Mouse (Mus musculus) heart, embryonic 14.5 days (tissue): ENCODE results near the gene Rtl6. TPM values are rescaled to one million over a fixed set of nuclear protein-coding genes. Genes with fewer than 3 reads are reported as not detected.

Experiments
- ATAC-seq: fragments of 200-750 bp; cut with Nextera tagmentation; 2 replicates; pipeline ENCODE4 v1.8.0; 2017; ENCODE audit warnings: low read depth, moderate TSS enrichment; ENCODE audit not compliant: insufficient number of reproducible peaks, insufficient read depth, low FRiP score
- H3K27ac ChIP-seq, 2 experiments: fragments of 200-500 bp in 1 of 2; fragments of 300-500 bp in 1 of 2; sonication (generic) in 1 of 2; replicated peaks in 1 of 2; 2 replicates each; pipeline ENCODE4 v1.5.1; 2012 to 2014; ENCODE audit warnings: low read depth in 2 of 2, low read length in 2 of 2, control low read depth in 1 of 2, mild to moderate bottlenecking in 1 of 2, mixed read lengths in 1 of 2; ENCODE audit not compliant: control insufficient read depth in 1 of 2, insufficient read depth in 1 of 2
- H3K27me3 ChIP-seq: fragments of 300-500 bp; sonication (generic); 2 replicates; pipeline ENCODE4 v1.6.1; 2014; ENCODE audit warnings: mild to moderate bottlenecking, low read length, control low read depth; ENCODE audit not compliant: control insufficient read depth, insufficient read depth
- H3K36me3 ChIP-seq: fragments of 300-500 bp; sonication (generic); 2 replicates; pipeline ENCODE4 v1.6.1; 2014; ENCODE audit warnings: mild to moderate bottlenecking, control low read depth, low read length, mixed read lengths; ENCODE audit not compliant: control insufficient read depth, insufficient read depth
- H3K4me1 ChIP-seq, 2 experiments: fragments of 200-500 bp in 1 of 2; fragments of 300-500 bp in 1 of 2; sonication (generic) in 1 of 2; 2 replicates each; pipeline ENCODE4 v1.6.1; 2012 to 2014; ENCODE audit warnings: low read length in 2 of 2, control low read depth in 1 of 2, mixed read lengths in 1 of 2; ENCODE audit not compliant: control insufficient read depth in 2 of 2, insufficient read depth in 2 of 2
- H3K4me2 ChIP-seq: fragments of 300-500 bp; sonication (generic); 2 replicates; pipeline ENCODE4 v1.6.1; 2014; ENCODE audit warnings: mild to moderate bottlenecking, low read length
- H3K4me3 ChIP-seq, 2 experiments: fragments of 200-500 bp in 1 of 2; fragments of 300-500 bp in 1 of 2; sonication (generic) in 1 of 2; 2 replicates each; pipeline ENCODE4 v1.5.1; 2012 to 2014; ENCODE audit warnings: low read length in 2 of 2, mild to moderate bottlenecking in 2 of 2, control low read depth in 1 of 2, low read depth in 1 of 2, moderate library complexity in 1 of 2; ENCODE audit not compliant: control insufficient read depth in 1 of 2, insufficient read depth in 1 of 2
- H3K9ac ChIP-seq: fragments of 300-500 bp; sonication (generic); 2 replicates; pipeline ENCODE4 v1.6.1; 2014; ENCODE audit warnings: mild to moderate bottlenecking, low read length
- H3K9me3 ChIP-seq: fragments of 300-500 bp; sonication (generic); 2 replicates; pipeline ENCODE4 v1.6.1; 2016; ENCODE audit warnings: low read length, control low read depth; ENCODE audit not compliant: control insufficient read depth
- WGBS: fragments of 180-500 bp; shearing (Covaris S2); extraction: QIAGEN DNeasy Blood & Tissue Kit; methylation state at CpG from one replicate; pipeline ENCODE4 v1.1.7; 2014; 5-methylcytosine and 5-hydroxymethylcytosine counted together
- polyA plus RNA-seq: library from polyadenylated mRNA; unstranded; fragments of >200 nt; fragmentation: Nextera tagmentation; extraction: Ambion mirVana; gene quantifications from 2 replicates; pipeline ENCODE4 v1.2.1, GENCODE M21; 2014

The Rtl6 gene
- polyA plus RNA-seq, 1 experiment from 2014 or later, result 6.1 TPM

DNA sequence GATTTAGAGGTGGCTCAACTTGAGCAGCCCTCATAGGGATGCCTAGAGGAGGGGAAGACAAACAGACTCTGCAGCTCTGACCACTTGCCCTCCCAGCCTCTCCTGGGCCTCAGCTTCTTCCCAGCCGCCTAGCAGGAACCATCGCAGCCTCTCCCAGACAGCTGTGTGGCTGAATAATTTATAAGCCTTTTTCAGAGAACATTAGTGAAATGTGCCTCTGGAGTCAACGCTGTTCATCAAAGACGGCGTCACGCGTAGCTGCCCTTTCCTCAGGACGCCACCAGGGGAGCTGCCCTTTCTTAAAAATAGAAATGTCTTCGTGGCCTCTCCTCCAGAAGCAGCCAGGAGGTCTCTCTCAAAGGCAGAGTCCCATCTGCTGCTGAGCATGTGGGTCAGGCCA is 35.9 kb upstream of the Rtl6 start:
- Histone ChIP-seq H3K4me3 (no peak overlapping the region), H3K27me3 (no peaks in the 10 kb centered on the region), H3K36me3 (no peaks in the 10 kb centered on the region), H3K4me1 (peaks cover 7 to 8% of the 10 kb centered on the region in 2 experiments; a peak in 2 of 4 replicates), H3K27ac (no peak overlapping the region), H3K9me3 (no peaks in the 10 kb centered on the region), H3K9ac (no peak overlapping the region), H3K4me2 (no peak overlapping the region)
- ATAC-seq, result no peak
- 58% methylated on average over 9 of the region's 9 CpGs for WGBS

DNA sequence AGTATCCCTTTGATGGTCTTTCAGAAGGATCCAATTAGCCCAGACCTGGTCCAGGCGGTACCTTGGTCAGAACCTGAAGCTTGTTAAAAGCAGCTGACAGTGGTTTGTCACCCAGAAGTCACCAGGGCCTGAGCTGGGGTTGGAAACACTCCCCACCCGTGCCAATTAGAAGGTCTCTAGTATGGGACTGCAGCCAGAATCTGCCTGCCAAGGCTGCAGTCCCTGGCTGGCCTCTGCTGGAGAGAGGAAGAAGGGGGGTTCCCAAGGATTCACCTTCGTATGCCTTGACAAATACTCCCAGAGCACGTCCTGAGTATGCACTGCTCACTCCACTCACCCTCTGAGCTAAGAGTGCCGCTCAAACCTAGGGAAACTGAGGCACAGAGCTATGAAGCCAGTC is 34.6 kb upstream of the Rtl6 start:
- no peaks in the 10 kb centered on the region for H3K36me3 ChIP-seq
- H3K27me3 ChIP-seq, result no peaks in the 10 kb centered on the region
- H3K27ac ChIP-seq, result no peak overlapping the region
- 57% methylated on average over 5 of the region's 5 CpGs for WGBS
- ATAC-seq, result no peak
- no peaks in the 10 kb centered on the region for H3K9me3 ChIP-seq
- no peak overlapping the region for H3K4me3 ChIP-seq
- no peak overlapping the region for H3K9ac ChIP-seq
- H3K4me1 ChIP-seq, result peaks cover 7 to 14% of the 10 kb centered on the region in 2 experiments; a peak in 2 of 4 replicates
- no peak overlapping the region for H3K4me2 ChIP-seq

DNA sequence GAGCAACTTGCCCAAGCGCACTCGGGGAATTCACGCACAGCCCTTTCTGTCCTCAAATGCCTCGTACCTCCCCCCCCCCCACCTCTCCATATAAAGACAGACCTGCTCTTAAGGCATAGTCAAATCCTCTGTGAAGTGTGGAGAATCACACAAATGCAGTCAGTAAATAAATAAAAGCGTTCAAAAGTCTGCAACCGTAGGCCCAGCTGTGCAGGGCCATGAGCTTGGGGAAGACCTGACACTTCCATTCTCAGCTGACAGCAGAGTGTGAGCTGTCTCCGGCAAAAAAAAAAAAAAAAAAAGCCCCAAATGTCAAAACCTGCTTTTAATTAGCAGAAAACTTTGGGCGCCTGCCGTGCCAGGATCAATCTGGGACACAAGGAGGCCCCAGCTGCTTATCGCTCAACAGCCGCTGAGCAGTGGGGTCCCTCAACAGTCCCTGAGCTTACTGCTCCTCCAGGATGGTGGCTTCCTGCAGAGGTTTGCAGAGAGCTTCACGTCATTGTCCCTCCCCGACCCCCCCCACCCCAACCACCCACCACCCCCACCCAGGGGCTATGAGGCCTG is 34.0 kb upstream of the Rtl6 start:
- no peaks in the 10 kb centered on the region for H3K27me3 ChIP-seq
- H3K36me3 ChIP-seq, result no peaks in the 10 kb centered on the region
- peaks cover 7 to 14% of the 10 kb centered on the region in 2 experiments; a peak in 2 of 4 replicates for H3K4me1 ChIP-seq
- H3K9ac ChIP-seq, result no peak overlapping the region
- ATAC-seq, result no peak
- H3K9me3 ChIP-seq, result no peaks in the 10 kb centered on the region
- WGBS, result 37% methylated on average over 13 of the region's 13 CpGs
- H3K4me2 ChIP-seq, result no peak overlapping the region
- no peak overlapping the region for H3K4me3 ChIP-seq
- no peak overlapping the region for H3K27ac ChIP-seq

DNA sequence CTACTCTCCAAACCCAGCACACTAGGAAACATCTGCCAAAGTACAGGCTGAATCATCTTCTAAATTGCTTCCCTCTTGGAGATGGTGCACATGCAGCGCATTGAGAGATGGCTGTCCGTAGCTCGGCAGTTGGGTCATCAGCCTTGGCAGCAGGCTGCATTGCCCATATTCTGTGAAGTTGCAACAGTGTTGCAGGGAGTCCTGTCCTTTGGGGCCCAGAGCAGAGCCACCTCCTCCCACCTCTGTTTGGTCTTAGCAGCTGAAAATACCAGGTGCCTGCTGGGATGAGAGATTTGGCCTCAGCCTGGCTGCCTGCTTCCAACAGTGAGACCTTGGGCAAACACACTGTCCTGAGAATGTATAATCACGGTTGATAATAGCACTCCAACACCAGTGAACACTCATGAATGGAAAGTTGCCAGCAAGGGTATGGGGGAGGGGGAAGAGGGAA is 30.8 kb upstream of the Rtl6 start:
- Histone ChIP-seq H3K4me1 (peaks cover 5 to 8% of the 10 kb centered on the region in 2 experiments; a peak in 2 of 4 replicates), H3K4me3 (no peak overlapping the region), H3K36me3 (no peaks in the 10 kb centered on the region), H3K4me2 (no peak overlapping the region), H3K27ac (no peak overlapping the region), H3K9ac (no peak overlapping the region), H3K9me3 (no peaks in the 10 kb centered on the region), H3K27me3 (no peaks in the 10 kb centered on the region)
- 58% methylated on average over 4 of the region's 4 CpGs for WGBS
- ATAC-seq, result 0 out of 2 replicates have a peak, but pooled peaks have one; percentile 34

DNA sequence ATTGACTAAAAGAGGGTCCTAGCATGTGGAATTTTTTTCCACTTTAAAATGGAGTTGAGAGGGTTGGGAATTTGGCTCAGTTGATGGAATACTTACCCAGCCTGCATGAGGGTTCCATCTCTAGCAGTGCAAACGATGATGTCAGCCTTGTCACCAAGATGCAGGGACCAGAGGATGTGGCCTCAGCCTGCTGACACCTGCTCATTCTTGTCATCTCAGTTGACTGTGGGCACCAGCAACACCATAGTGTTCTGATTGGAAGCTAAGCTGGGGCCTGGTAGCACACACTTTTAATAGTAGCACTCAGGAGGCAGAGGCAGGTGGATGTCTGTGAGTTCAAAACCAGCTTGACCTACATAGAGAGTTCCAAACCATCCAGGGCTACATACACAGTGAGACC is 21.0 kb upstream of the Rtl6 start:
- H3K27ac ChIP-seq, result no peak overlapping the region
- no peaks in the 10 kb centered on the region for H3K36me3 ChIP-seq
- no peak overlapping the region for H3K4me2 ChIP-seq
- 58% methylated on average over 1 of the region's 1 CpGs for WGBS
- ATAC-seq, result no peak
- no peak overlapping the region for H3K4me3 ChIP-seq
- H3K27me3 ChIP-seq, result no peaks in the 10 kb centered on the region
- no peak overlapping the region for H3K9ac ChIP-seq
- no peaks in the 10 kb centered on the region for H3K4me1 ChIP-seq
- no peaks in the 10 kb centered on the region for H3K9me3 ChIP-seq

DNA sequence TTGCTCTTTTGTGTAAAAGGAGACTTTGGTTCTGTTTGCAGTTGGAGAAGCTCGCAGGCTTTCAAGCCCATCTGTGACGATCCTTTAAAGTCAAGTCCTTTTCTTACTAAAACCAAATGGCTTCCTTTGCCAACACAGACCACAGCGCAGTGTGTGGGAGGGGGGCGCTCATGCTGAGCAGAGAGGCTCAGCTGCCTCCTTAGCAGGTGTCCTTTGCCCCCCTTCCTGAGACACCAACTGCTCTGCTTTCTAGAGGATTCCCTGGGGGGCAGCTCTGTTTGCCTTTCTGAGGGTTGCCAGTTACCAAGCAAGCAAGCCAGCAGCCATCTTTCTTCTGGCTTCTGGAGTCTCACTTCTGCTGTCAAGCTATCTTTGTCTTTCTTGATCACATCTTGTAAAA is 19.4 kb upstream of the Rtl6 start:
- H3K9me3 ChIP-seq, result no peaks in the 10 kb centered on the region

DNA sequence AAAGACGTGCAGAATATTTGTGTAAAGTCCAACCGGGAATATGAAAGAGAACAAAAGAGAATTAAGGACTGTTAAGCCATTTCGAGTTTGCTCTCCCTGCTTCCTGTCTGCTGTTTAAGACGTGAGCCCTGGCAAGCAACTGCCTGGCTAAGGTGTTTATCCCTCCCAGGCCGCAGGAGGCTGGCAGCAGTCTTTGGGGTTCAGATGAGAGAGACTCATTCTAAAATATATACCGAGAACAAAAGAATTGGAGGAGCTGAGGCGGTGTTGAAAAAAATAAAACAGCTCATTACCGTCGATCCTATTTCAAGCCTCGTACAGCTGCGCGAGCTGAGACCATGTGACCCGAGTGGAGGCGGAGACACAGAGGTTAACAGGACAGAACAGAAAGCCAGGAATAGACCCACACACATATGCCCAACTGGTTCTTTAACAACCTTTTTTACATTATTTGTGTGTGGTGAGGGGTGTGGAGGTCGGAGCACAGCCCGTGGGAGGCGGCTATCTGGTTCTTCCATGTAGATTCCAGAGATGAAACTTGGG is 9.0 kb upstream of the Rtl6 start:
- Histone ChIP-seq H3K9ac (no peak overlapping the region), H3K27ac (no peak overlapping the region), H3K9me3 (peaks cover 4% of the 10 kb centered on the region; the same call in 1 of the 2 replicates), H3K36me3 (no peaks in the 10 kb centered on the region), H3K4me3 (no peak overlapping the region), H3K4me2 (0 out of 2 replicates have a peak overlapping the region, but pooled peaks have one; percentile 21), H3K27me3 (no peaks in the 10 kb centered on the region), H3K4me1 (no peaks in the 10 kb centered on the region)
- ATAC-seq, result no peak
- WGBS, result 53% methylated on average over 17 of the region's 17 CpGs

More for the DNA sequence above, 19.4 kb upstream of the Rtl6 start:
- Histone ChIP-seq H3K4me3 (no peak overlapping the region), H3K27ac (no peak overlapping the region), H3K4me1 (no peaks in the 10 kb centered on the region), H3K27me3 (no peaks in the 10 kb centered on the region), H3K36me3 (no peaks in the 10 kb centered on the region), H3K4me2 (no peak overlapping the region), H3K9ac (no peak overlapping the region)
- no peak for ATAC-seq
- 32% methylated on average over 4 of the region's 4 CpGs for WGBS

DNA sequence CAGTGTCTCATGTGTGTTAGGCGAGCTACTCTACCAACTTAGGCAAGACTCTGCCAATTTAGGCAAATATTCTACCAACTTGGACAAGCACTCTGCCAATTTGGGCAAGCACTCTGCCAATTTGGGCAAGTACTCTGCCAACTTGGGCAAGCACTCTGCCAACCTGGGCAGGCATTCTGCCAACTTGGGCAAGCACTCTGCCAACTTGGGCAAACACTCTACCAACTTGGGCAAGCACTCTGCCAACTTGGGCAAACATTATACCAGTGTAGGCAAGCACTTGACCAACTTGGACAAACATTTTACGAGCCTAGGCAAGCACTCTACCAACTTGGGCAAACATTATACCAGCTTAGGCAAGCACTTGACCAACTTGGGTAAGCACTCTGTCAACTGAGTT is 3.9 kb upstream of the Rtl6 start:
- Histone ChIP-seq H3K4me2 (no peak overlapping the region), H3K36me3 (no peaks in the 10 kb centered on the region), H3K9me3 (no peaks in the 10 kb centered on the region), H3K27me3 (no peaks in the 10 kb centered on the region), H3K27ac (no peak overlapping the region), H3K4me1 (peaks cover 4 to 5% of the 10 kb centered on the region in 2 experiments; a peak in 2 of 4 replicates), H3K9ac (no peak overlapping the region), H3K4me3 (no peak overlapping the region)
- no peak for ATAC-seq
- WGBS, result 58% methylated on average over 2 of the region's 2 CpGs
